Mouse (Mus musculus): ENCODE measurements at regions not wholly inside any gene's neighbourhood (a gene's known extent, or its start where the extent isn't known, plus 50 kb on each side); places are given as distances from the start of the nearest gene placed in this dataset.

- Histone ChIP-seq H3K27ac (ENCODE audit: control insufficient read depth, low read depth, low read length) (no peak overlapping the region), H3K9me3 (replicated peaks; ENCODE audit: insufficient read depth, low read length) (no peaks in the 10 kb centered on the region), H3K36me3 (ENCODE audit: control insufficient read depth in 1 of 2, insufficient read depth in 2 of 2, low read length in 2 of 2) (no peaks in the 10 kb centered on the region), H3K4me3 (ENCODE audit: control insufficient read depth in 1 of 2, insufficient read depth in 1 of 2, low read depth in 2 of 2, low read length in 2 of 2) (no peak overlapping the region), H3K9ac (ENCODE audit: control insufficient read depth, low read depth, low read length, poor library complexity, severe bottlenecking) (no peak overlapping the region), H3K4me1 (ENCODE audit: control insufficient read depth in 1 of 2, insufficient read depth in 2 of 2, low read length in 2 of 2) (no peaks in the 10 kb centered on the region), H3K79me2 (ENCODE audit: control insufficient read depth, insufficient read depth, low read length, poor library complexity) (no peaks in the 10 kb centered on the region), H3K27me3 (ENCODE audit: control insufficient read depth in 1 of 2, insufficient read depth in 2 of 2, low read length in 2 of 2) (peaks cover 0 to 2% of the 10 kb centered on the region in 2 experiments; a peak in 1 of 4 replicates)
- no peak for DNase-seq (ENCODE audit: low read depth, low spot score)
- TF ChIP-seq MAZ (IDR thresholded peaks at IDR 0.05; ENCODE audit: low read depth, low read length) = no peak
- TF ChIP-seq MXI1 (IDR thresholded peaks at IDR 0.05; ENCODE audit: low read depth, low read length) = no peak
- no peak for TF ChIP-seq TBP (IDR thresholded peaks at IDR 0.05; ENCODE audit: low read depth, low read length)
- TF ChIP-seq UBTF (IDR thresholded peaks at IDR 0.05; ENCODE audit: borderline replicate concordance, insufficient read depth, low read depth, low read length) = no peak
- no peak for TF ChIP-seq POLR2AphosphoS2 (IDR thresholded peaks at IDR 0.05; ENCODE audit: low read length)
- TF ChIP-seq RAD21 (IDR thresholded peaks at IDR 0.05; ENCODE audit: low read depth, low read length) = no peak
- no peak for TF ChIP-seq BHLHE40 (IDR thresholded peaks at IDR 0.05; ENCODE audit: borderline replicate concordance, low read depth, low read length)
- no peak for TF ChIP-seq ETS1 (IDR thresholded peaks at IDR 0.05; ENCODE audit: low read depth, low read length)
- TF ChIP-seq ZMIZ1 (IDR thresholded peaks at IDR 0.05; ENCODE audit: low read depth, low read length) = no peak
- no peak for TF ChIP-seq EP300 (IDR thresholded peaks at IDR 0.05; ENCODE audit: low read depth in 1 of 2, low read length in 2 of 2)
- no peak for TF ChIP-seq NRF1 (IDR thresholded peaks at IDR 0.05; ENCODE audit: insufficient read depth, low read depth, low read length, poor library complexity, severe bottlenecking)
- TF ChIP-seq POLR2A (IDR thresholded peaks at IDR 0.05; ENCODE audit: control insufficient read depth in 1 of 2, insufficient read depth in 1 of 2, low read depth in 1 of 2, low read length in 2 of 2, poor library complexity in 1 of 2) = no peak
- TF ChIP-seq JUND (IDR thresholded peaks at IDR 0.05; ENCODE audit: low read depth, low read length) = no peak
- no peak for TF ChIP-seq POLR2AphosphoS5 (IDR thresholded peaks at IDR 0.05; ENCODE audit: borderline replicate concordance, low read depth, low read length)
- no peak for TF ChIP-seq MYC (IDR thresholded peaks at IDR 0.05; ENCODE audit: low read depth, low read length)
- TF ChIP-seq MYB (IDR thresholded peaks at IDR 0.05; ENCODE audit: low read depth, low read length) = no peak
- TF ChIP-seq CTCF (IDR thresholded peaks at IDR 0.05 in 2 of 3, conservative IDR thresholded peaks at IDR 0.05 in 1 of 3; ENCODE audit: control insufficient read depth in 1 of 3, insufficient read depth in 1 of 3, low read depth in 2 of 3, low read length in 3 of 3, poor library complexity in 1 of 3, severe bottlenecking in 1 of 3) = no peak
- no peak for TF ChIP-seq TCF12 (IDR thresholded peaks at IDR 0.05; ENCODE audit: low read depth, low read length)
- TF ChIP-seq ZKSCAN1 (IDR thresholded peaks at IDR 0.05; ENCODE audit: low read depth, low read length) = no peak
These were observed 110.8 kb upstream of the Marcks start for GRCm38 (mm10) chr10:37249511-37249910.

DNA sequence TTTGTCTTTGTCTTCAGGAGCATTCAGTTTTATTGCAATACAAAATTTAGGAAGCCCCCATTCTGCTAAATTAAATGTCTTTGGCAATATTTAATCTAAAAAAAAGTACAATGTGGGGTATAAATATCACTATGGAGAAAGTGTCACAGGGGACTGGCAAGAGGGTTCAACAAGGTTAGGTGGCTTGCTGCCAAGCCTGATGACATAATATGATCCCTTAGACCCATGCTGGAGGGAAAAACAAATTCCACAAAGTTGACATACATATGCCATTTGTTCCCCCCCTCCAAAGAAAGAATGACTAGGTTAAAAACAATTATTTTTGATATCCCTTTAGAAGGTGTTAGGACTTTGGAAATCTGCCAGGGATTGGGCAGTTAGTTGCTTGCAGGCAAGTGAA, 108.4 kb upstream of the Marcks start:
- Histone ChIP-seq H3K9ac (ENCODE audit: control insufficient read depth, low read depth, low read length, poor library complexity, severe bottlenecking) (no peak overlapping the region), H3K27ac (ENCODE audit: control insufficient read depth, low read depth, low read length) (no peak overlapping the region), H3K27me3 (ENCODE audit: control insufficient read depth in 1 of 2, insufficient read depth in 2 of 2, low read length in 2 of 2) (peaks cover 0 to 2% of the 10 kb centered on the region in 2 experiments; a peak in 2 of 4 replicates), H3K4me1 (ENCODE audit: control insufficient read depth in 1 of 2, insufficient read depth in 2 of 2, low read length in 2 of 2) (no peaks in the 10 kb centered on the region), H3K9me3 (replicated peaks; ENCODE audit: insufficient read depth, low read length) (no peaks in the 10 kb centered on the region), H3K36me3 (ENCODE audit: control insufficient read depth in 1 of 2, insufficient read depth in 2 of 2, low read length in 2 of 2) (no peaks in the 10 kb centered on the region), H3K4me3 (ENCODE audit: control insufficient read depth in 1 of 2, insufficient read depth in 1 of 2, low read depth in 2 of 2, low read length in 2 of 2) (no peak overlapping the region), H3K79me2 (ENCODE audit: control insufficient read depth, insufficient read depth, low read length, poor library complexity) (no peaks in the 10 kb centered on the region)
- DNase-seq (ENCODE audit: low read depth, low spot score) = no peak
- TF ChIP-seq CHD1 (IDR thresholded peaks at IDR 0.05; ENCODE audit: low read depth, low read length) (no peak), UBTF (IDR thresholded peaks at IDR 0.05; ENCODE audit: borderline replicate concordance, insufficient read depth, low read depth, low read length) (no peak), GABPA (IDR thresholded peaks at IDR 0.05; ENCODE audit: low read depth, low read length) (no peak), BHLHE40 (IDR thresholded peaks at IDR 0.05; ENCODE audit: borderline replicate concordance, low read depth, low read length) (no peak), MYC (IDR thresholded peaks at IDR 0.05; ENCODE audit: low read depth, low read length) (no peak)
